Mouse (Mus musculus) cerebellum, postnatal 25 days (tissue): Measurements from ENCODE around the gene Gk5.
"Not testable (repeated sequence)": the region's sequence is repeated elsewhere in the genome, so short reads cannot be mapped to it uniquely, and the experiment has no call there.

ENCODE experiments used
- DNase-seq, 2 experiments: peaks; one replicate each; pipeline ENCODE4 v3.0.0; 2021; ENCODE audit warnings: mixed read lengths in 2 of 2

The Gk5 gene

DNA sequence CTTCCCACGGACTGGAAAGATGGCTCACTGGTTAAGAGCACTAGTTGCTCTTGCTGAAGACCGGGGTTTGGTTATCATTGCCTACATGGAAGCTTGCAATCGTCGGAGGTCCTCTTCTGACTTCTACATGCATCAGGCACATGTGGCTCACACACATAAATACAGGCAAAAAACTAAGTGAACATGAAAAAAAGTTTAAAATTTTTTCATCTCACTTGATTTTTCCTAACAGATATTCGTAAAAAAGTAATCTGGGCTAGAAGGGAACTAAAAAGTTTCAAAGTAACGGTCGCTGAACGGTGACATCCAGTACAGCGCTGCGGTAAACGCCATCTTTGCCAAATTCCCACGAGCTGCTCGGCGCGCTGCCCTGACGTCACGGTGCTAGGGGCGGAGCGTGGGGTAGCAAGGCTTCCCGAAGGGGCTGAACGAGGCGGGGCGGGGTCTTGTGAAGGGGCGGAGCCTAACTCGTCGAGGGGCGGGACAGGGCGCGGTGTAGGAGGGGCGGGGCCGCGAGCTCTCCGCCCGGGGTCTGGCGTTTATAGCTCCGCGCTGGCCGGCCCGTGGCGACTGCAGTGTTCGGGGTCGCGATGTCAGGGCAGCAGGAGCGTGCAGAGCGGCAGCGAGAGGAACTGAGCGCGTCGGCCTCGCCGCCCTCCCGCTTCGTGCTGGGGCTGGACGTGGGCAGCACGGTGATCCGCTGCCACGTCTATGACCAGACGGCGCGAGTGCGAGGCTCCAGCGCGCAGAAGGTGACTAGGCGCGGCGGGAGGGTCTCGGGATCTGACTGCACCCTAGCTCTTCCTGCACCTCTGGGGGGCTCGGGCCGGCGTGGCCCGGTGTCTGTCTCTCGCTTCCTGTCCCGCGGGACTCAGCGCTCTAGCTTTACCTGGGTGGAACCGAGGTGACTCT, at the start of gene Gk5:
Gene Gk5, plus strand, starts transcription at position 502 of the 912 bp plus-strand sequence.
- peak; percentile 90 to 97 for DNase-seq

DNA sequence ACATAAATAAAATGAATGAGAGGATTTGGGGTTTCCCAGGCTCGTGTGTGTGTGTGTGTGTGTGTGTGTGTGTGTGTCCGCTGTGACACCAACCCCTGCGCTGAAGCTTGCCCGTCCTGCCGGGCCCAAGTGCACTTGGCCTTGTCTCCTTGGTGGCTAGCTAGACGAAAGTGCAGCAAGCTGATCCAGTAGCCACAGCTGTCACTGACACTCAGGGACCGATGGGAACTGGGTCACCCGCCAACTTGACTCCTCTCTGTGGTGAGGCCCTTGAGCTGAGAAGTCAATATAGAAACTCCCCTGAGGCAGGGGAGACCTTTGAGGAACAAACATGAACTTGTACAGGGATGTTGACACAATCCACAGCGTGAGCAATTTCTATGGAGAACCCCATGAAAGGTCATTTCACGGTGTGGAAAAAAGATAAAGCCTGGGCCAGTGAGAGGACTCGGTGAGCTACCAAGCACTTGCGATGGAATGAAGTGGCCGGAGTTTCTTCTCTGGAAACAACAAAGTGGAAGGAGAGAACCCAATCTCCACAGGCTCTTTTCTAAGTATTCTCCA, 40.3 kb upstream of the Gk5 start:
- DNase-seq = no peak

DNA sequence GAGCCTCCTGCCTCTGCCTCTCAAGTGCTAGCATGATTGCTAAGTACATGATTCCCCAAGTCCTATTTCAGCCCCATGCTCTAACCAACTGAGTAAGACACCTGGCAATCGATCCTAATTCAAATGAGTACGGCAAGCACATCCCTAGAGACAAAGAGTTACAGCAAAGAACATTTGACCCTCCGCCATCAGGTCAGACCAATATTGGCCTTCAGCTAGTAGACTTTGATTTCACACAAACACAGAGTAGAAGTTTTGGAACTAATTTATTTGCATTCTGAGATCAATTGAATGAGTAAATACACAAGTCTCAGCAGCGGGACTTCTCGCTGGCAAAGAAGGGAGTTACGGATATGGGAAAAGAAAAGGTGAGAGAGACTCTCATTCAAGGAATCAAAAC, 33.9 kb upstream of the Gk5 start:
- no peak for DNase-seq

DNA sequence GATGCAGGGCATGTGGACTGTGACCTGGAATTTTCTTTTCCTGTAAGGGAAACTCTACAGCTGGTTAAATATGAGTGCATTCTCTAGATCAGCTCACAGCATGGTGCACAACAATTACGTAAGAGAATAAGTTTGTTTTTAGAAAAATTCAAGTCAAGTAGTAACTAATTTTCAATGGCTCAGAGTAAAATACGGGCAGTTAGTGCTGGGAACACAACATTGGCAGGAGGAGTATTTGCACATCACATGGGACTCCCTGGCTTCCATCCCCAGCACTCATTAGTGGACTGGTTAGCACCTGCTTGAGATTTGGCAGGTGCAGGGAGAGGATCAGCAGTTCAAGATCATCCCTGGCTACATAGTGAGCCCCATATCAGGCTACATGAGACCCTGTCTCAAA, 31.5 kb upstream of the Gk5 start:
- DNase-seq = no peak

DNA sequence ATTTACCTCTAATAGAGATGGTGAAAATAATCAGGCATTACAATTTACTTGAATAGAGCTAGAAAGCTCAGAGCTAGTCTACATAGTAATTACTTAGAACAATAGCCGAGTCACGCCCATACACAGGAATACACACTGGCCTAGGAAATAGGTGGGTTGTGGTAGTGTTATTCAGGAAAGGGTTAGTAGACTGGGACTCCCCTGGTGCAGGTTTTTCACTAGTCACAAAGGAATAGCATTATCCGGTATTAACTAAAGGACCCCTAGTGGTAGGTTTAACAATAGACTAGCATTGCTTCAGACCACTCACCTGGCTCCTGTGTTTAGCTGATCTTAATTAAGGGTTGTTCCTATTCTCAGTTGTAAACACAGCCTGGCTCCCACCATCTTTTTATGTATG, 30.7 kb upstream of the Gk5 start:
- not testable (repeated sequence) for DNase-seq

DNA sequence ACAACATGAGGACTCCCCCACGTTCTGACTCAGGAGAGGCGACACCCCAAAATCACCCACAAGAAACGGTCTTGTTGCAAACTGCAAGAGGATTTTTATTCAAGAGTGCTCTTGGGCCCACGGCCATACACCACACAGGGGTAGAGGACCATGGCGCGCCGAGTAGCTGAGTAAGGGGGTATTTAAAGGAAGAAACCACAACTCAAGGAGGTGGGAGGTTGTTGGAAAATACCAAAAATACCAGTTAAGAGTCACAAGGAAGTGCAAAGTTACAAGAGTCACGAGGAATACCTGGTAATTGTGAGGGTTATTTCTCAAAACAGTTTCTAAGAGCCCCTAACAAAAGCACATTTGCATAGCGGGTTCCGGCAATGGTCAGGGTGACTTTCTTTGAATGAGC, 26.5 kb upstream of the Gk5 start:
- not testable (repeated sequence) for DNase-seq

DNA sequence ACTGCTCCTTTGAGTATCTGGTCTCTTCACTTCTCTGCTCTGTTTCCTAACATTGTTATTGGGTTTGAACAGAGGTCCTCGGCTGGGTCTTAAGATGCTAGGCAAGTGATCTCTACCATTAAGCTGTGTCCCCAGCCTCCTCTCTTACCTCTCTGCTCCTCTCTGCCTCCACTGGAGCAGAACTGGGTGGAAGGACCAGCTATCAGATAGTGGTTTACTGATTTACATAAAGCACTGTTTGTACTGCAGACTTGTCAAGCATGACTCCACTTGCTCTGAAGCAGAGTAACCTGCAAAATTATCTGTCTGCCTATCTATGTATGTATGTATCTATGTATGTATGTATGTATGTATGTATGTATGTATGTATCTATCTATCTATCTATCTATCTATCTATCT, 25.9 kb upstream of the Gk5 start:
- DNase-seq = no peak

DNA sequence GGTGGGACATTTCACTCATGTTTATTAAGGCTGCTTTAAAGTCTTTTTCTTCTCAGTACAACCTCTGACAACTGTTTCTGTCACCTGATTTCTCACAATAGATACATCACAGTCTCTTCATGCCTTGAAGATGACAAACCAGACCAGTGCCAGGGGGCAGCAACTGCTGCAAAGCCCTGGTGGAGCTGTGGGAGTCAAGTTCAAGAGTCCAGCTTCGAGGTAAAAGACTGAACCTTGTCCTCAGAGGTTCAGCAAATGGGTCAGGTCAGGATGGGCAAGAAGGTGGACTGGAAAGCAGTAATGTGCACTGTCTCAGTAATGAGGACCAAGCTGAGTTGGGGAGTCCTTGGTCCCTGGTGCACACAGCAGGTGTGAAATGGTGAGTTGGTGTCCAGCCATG, 24.8 kb upstream of the Gk5 start:
- DNase-seq = no peak

DNA sequence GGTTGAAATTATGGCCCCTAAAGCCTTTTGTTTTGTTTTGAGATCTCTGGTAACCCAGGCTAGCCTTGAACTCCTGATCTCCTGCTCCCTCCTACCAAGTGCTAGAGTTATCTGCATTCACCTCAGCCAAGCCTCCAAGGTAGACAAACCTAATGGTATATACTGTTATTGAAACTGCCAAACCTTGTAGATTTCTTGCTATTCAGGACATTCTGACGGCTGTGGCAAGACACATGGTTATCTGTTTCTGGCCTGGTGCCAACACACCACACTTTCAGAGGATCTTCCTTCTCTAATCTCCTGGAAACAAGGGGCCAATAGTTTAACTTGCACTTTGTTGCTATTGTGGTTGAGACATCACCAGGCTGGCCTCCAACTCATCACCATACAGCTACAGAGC, 24.0 kb upstream of the Gk5 start:
- DNase-seq = no peak

DNA sequence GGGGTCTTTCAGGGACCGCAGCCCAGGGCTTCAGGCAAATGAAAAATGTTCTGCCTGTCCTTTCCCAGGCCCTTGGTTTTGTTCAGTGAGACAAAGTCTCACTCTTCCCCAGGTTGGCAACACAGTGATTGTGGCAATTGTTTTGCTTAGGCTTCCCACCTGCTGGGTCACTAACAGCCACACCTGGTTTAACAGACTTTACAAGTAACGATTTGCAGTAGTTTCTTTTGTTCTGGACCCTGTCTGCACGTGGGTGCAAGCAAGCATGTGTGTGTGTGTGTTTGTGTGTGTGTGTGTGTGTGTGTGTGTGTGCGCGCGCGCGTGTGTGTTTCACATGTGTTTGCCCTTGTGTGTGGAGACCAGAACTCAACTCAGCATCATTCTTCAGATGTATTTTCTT, 16.3 kb upstream of the Gk5 start:
- no peak for DNase-seq

DNA sequence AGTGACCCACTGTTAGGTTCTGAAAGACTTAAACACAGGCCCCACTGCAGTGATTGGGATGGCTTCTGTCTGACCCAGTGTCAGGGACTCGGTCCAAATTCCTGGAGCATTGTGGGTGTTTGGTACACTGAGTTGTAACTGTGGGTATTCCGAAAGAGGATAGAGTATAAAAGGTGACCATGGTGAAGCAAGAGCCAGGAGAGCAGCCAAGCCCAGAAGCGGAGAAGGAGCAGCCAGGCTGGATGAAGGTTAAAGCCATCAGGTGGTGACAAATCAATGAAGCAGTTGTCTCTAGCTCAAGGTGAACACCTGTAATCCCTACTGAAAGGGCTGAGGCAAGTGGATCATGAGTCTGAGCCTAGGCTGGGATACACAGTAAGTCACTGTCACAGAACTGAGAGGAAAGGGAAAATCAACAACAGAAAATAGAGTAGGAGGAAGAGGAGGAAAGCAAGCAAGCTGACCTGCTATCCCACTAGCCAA, 6.2 kb upstream of the Gk5 start:
- no peak for DNase-seq

DNA sequence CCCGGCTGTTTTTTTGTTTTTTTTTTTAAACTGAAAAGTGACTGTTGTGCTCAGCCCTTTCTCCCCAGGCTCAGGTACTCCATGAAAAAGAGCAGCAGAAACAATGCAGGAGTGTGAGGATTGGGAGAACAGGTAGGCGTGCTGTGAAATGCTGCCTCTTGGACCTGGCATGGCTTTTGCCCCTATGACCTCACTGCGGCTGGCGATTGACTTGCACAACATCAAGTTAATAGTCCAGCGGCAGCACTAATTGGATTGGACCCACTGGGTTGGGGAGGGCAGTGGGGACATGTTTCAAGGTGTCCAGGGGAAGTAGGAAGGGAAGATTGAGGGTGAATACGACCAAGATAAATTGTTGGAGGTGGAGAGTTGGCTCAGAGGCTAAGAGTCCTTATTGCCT, 2.4 kb upstream of the Gk5 start:
- DNase-seq = no peak

DNA sequence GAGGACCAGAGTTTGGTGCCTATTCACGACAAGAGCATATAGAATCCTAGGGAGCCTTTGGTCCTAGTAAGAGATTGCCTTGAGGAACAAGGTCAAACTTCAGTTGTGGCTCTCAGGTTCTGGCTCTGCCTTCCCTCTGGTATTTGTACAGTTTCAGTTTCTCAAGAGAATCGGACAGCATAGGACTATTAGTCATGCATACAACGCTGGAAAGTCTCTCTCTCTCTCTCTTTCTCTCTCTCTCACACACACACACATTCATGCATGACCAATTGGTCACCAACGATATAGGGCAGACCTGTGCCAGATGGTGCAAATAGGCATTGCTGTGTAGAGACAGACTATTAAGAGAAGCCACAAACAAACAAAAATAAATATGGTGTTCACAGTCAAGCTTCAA, 946 bp upstream of the Gk5 start:
- DNase-seq = no peak

DNA sequence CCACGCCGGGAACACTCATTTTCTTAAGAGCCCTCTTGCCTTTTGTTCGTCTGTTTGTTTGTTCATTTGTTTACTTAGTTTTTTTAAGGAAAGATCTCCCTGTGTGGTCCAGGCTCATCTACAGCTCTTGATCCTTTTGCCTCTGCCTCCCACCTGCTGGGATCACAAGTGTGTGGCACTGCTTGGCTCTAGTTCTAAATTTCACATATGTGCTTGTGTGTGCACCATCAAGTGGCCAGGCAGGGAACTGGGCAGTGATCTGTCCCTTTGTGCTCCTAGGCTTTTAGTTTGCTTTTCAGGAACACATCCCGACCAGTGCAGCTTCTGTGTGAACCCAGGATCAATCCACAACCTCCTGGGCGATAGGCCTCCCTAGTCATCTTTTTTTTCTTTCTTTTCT, 8.8 kb downstream of the Gk5 start:
- no peak for DNase-seq

DNA sequence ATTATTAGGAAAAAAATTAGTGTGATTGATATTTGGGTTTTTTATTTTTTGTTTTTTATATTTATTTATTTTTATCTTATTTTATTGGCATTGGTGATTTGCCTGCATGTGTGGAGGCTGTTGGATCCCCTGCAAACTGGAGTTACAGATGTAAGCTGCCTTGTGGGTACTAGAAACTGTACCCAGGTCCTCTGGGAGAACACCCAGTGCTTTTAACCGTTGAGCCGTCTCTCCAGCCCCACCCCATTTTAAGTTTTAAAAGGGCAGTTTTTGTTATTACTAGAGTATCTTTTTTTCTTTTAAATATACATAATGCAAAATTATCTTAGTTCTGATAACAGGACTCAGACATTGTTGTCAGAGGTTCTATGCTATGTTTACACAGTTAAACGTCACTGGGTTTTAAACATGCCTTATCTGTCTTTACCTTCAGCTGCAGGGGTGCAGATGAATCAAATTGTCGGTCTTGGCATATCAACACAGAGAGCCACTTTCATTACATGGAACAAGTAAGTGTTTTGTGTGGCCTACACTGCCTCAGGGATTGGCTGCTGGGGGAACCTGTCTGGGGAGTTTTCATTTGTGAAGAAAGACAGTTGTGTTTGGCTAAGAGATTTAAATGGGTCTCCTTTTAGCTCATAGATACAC, 13.9 kb downstream of the Gk5 start:
- DNase-seq = no peak

DNA sequence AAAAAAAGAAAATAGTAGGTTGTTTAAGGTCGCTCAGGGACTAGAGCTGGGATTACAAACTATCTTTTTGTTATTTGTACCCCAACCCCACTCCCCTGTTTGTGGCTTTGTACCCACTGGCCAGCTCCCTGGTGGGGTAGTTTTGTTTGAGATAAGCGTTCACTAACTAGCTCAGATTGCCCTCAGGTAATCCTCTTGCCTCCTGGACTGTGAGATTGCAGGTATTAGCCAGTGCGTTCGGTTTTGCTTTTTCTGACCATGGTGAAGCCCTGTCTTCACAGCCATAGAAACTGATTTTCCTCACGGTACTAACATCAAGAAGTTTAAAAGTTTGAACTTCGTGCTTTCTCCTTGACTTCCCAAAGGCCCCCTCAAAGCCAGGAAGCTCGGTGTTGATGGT, 15.3 kb downstream of the Gk5 start:
- DNase-seq = no peak

DNA sequence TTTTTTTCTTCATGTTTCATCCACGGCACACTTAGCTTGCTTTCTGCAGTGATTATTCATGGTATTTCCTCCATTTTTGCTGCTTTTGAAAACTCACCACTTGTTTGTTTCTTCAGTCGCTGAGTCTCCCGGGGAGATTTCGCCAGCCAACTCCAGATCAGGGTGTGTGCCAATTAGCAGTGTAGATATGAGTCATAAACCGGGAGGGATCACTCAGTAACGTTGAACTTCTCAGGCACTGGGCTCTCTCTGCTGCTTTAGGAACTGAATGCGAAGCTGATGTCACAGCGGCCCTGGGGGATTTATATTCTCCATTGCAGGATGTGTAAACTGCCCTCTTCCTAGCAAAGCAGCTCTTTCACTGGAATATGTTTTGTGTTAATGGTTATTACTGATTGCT, 15.8 kb downstream of the Gk5 start:
- peak in 1 of 2 experiments; percentile 21 for DNase-seq

DNA sequence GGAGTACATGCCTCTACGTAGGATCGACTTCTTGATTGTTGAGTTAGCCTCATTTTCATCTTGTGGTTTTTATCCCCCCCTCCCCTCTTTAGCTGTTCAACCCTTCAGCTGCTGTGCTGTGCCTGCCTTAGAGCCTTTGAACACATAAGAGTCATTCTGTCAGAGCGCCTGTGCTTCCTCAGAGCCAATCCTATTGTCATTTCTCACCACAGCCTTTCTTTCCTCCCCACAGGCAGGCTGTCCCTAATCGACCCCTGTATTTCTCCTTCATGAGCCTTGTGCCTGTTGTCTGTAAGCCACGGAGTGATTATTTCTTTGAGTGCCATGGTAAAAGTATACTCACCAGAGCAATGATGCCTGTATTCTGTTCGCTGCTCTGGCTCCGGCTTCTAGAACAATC, 16.3 kb downstream of the Gk5 start:
- no peak for DNase-seq

DNA sequence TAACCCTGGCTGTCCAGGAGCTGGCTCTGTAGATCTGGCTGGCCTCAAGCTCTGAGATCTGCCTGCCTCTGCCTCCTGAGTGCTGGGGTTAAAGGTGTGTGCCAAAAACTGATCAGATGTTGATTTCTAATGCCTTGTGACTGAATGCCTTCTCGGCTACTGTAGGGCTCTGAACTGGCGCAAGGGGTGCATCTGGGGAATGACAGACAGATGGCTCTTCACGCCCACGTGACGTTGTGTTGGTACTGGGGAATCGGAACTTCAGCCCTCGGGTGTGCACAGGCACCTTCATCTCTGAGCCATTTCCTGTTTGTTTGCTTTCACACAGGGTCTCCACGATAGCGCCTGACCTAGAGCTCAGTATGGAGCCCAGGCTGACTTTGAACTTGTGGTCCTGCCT, 19.8 kb downstream of the Gk5 start:
- DNase-seq = no peak

DNA sequence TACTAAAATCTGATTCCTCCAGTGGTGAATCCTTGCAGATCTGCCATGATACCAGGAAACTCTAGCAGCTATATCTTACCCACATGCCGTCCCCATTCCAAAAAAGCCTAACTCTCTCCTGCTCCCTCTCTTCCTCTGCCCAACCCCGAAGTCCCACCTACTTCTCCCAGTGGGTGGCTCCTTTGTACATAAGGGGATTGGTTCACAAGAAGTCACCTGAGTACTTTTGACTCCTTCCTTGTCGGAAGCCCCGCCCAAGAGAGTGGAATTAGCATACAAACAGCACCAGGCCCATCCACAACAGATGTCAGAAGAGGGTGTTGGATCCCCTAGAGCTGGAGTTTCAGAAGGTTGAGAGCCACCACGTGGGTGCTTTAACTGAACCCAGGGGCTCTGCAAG, 20.7 kb downstream of the Gk5 start:
- DNase-seq = no peak

DNA sequence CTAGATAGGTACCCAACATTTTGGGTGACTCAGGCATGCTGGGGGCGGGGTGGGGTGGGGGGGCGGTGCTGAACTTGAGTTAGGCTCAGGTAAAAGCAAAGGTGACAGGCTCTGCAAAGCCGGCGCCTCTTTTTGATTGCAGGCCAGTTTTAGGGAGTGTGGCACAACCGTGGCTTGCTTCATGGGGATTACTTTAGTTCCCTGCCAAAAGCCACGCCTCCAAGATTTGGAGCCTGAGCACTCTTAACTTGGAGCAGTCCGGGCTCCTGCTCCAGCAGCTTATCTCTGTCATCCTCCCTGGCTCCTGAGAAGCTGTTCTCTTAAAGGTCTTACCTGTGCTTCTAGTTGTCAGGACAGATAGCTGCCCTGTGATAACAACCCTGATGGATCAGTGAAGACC, 21.8 kb downstream of the Gk5 start:
- no peak for DNase-seq

DNA sequence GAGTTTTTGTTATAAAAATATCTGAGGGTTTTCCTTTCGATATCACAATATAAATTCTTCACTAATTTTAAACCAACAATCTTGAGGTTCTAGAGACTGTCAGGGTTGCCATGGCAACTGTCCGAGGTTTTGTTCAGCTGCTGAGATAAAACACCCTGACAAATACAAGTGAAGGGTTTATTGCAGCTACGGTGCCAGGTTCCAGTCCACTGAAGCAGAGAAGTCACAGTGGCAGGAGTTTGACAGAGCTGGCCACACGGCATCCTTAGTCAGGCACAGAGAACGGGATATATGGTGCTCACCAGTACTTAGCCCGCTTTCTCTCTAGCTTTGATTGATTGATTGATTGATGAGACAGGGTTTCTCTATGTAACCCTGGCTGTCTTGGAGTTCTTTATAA, 23.3 kb downstream of the Gk5 start:
- DNase-seq = no peak

DNA sequence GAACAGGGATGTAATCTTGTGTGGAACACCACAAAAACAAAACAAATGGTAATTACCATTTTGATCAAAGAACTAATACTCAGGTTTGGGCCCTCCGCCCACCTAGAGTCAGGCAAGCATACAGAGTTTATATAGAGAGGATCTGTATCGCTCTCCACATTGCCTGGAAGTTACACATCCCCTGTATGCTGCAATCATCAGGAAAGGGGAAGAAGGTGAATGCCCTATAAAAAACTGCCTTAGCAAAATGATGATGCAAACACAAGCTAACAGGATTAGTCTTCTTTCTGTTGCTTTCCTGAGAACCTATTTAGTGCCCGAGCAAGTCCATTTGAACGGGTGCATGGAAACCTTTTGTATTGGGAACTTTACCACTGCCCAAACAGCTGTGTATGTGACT, 24.5 kb downstream of the Gk5 start:
- DNase-seq = no peak

DNA sequence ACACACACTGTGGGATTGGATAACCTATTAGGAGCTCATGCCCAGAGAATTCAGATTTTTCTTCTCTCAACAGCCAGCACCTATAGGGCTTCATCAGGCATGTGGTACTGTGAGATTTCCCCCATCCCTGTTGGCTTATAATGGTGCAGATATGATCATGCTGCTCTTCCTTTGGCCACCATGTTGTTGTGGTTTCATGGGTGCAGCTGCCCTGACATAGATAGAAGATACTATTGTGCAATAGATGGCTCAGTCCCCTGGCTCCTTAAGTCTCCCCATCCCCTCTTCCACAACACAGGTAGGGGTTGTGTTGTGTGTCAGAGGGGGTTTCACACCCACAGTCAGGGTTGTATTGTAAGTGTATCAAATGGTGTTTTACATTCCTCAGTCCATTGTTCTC, 25.7 kb downstream of the Gk5 start:
- no peak for DNase-seq
